Comparison of ENCODE assay signal across 14 mouse cellular contexts in the genomic region with DNA sequence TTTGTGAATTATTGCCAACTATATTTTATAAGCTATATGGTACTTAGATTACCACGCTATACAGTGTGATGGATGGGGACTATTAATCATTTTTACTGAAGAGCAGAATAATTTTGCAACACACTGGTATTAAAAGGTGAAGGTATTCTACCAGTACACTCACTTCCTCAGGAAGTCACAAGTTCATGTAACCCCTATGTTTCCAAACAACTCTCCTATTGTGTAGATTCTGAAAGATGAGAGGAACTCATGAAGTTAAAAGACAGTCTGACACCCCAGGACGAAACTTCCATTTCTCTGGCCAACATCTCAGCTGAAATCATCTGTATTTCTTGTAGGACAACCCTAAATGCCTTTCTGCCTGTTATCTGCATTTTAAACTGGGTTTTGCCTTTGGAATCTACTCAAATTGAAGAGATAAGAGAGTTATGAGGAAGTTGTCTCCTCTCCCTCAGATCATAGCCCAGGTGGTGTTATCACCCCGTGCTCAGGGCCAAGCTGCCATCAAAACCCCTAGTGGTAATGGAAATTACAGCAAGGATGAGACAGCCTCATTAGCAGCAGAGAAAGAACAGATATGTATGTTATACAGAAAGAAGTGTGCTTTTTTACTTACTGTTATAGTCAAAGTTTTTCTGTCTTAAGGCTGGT.
DNase-seq lines count a peak whose midpoint lies in the region; ATAC-seq lines count a peak whose summit lies in the region.
"Had no signal": no experiment of that assay in that cellular context is flagged by ENCODE, and none has a peak within 500 bp of the region (broad histone marks: within the 10 kb centered on the region; RNA-seq: fewer than 3 reads in every experiment).

No protein-coding gene starts in this region.

- H3K27me3 ChIP-seq in intestine, embryonic 15.5 days (replicated peaks): no peaks in the 10 kb centered on the region
- no peaks in the 10 kb centered on the region for H3K27me3 ChIP-seq in intestine, embryonic 16.5 days (replicated peaks; ENCODE audit: control insufficient read depth, insufficient read depth, low read length)
- no peaks in the 10 kb centered on the region for H3K27me3 ChIP-seq in heart, embryonic 10.5 days (ENCODE audit: insufficient read depth, poor library complexity, severe bottlenecking)
- H3K27me3 ChIP-seq: liver, embryonic 13.5 days; neural tube, embryonic 12.5 days had no signal

- peak; percentile 66; the same call in 1 of the 2 replicates for ATAC-seq in intestine, embryonic 15.5 days
- no peak for ATAC-seq in intestine, embryonic 16.5 days
- ATAC-seq in neutrophil, adult 5-6 weeks (ENCODE audit: extremely low read depth, insufficient number of reproducible peaks, low FRiP score, poor library complexity, severe bottlenecking): peak; percentile 64; the same call in 1 of the 2 replicates
- ATAC-seq: hindbrain, embryonic 16.5 days had no signal

- H3K4me2 ChIP-seq in intestine, embryonic 15.5 days (replicated peaks): no peak overlapping the region
- no peak overlapping the region for H3K4me2 ChIP-seq in intestine, embryonic 16.5 days (ENCODE audit: low read depth, low read length)
- H3K4me2 ChIP-seq: liver, embryonic 13.5 days; neural tube, embryonic 12.5 days had no signal

- intact Hi-C loops in left cerebral cortex, postnatal 4 days (cut with DNase I): no loop called here

- H3K4me3 ChIP-seq in intestine, embryonic 15.5 days (replicated peaks): no peak overlapping the region
- no peak overlapping the region for H3K4me3 ChIP-seq in intestine, embryonic 16.5 days (ENCODE audit: low read length)
- no peak overlapping the region for H3K4me3 ChIP-seq in heart, embryonic 10.5 days
- H3K4me3 ChIP-seq: liver, embryonic 13.5 days; neural tube, embryonic 12.5 days had no signal

- no peak overlapping the region for H3K27ac ChIP-seq in intestine, embryonic 15.5 days
- H3K27ac ChIP-seq in intestine, embryonic 16.5 days (ENCODE audit: low read length): no peak overlapping the region
- no peak overlapping the region for H3K27ac ChIP-seq in heart, embryonic 10.5 days
- H3K27ac ChIP-seq: liver, embryonic 13.5 days; neural tube, embryonic 12.5 days had no signal

- H3K36me3 ChIP-seq in intestine, embryonic 15.5 days: no peaks in the 10 kb centered on the region
- H3K36me3 ChIP-seq in intestine, embryonic 16.5 days (ENCODE audit: control insufficient read depth, insufficient read depth, low read length): no peaks in the 10 kb centered on the region
- no peaks in the 10 kb centered on the region for H3K36me3 ChIP-seq in heart, embryonic 10.5 days
- H3K36me3 ChIP-seq: liver, embryonic 13.5 days; neural tube, embryonic 12.5 days had no signal

- H3K9ac ChIP-seq in intestine, embryonic 15.5 days: no peak overlapping the region
- no peak overlapping the region for H3K9ac ChIP-seq in intestine, embryonic 16.5 days (ENCODE audit: low read depth, low read length)
- H3K9ac ChIP-seq: liver, embryonic 13.5 days; neural tube, embryonic 12.5 days had no signal

- H3K9me3 ChIP-seq in intestine, embryonic 15.5 days: no peaks in the 10 kb centered on the region
- H3K9me3 ChIP-seq in intestine, embryonic 16.5 days (ENCODE audit: control insufficient read depth, low read length): no peaks in the 10 kb centered on the region
- H3K9me3 ChIP-seq in heart, embryonic 10.5 days: no peaks in the 10 kb centered on the region
- H3K9me3 ChIP-seq: liver, embryonic 13.5 days; neural tube, embryonic 12.5 days had no signal

- no peaks in the 10 kb centered on the region for H3K4me1 ChIP-seq in intestine, embryonic 15.5 days (replicated peaks)
- no peaks in the 10 kb centered on the region for H3K4me1 ChIP-seq in intestine, embryonic 16.5 days (ENCODE audit: control insufficient read depth, insufficient read depth, low read length)
- H3K4me1 ChIP-seq in heart, embryonic 10.5 days: no peaks in the 10 kb centered on the region
- H3K4me1 ChIP-seq: liver, embryonic 13.5 days had no signal

- DNase-seq in CD4-positive helper T cell, adult 2 months (ENCODE audit: low read depth, low spot score): peak; percentile 27
- DNase-seq in ZHBTc4 (ENCODE audit: low read depth, low spot score): peak; percentile 2
- no peak for DNase-seq in kidney, postnatal 25 days
- no peak for DNase-seq in heart, embryonic 10.5 days (ENCODE audit: low spot score)
- no peak for DNase-seq in left cerebral cortex, postnatal 4 days
- DNase-seq: adrenal gland, postnatal 36 days; cerebellum, adult 9-10 months; liver, embryonic 13.5 days; right cerebral cortex, postnatal 25 days had no signal

- WGBS in intestine, embryonic 15.5 days: 56% methylated on average over 3 of the region's 3 CpGs
- WGBS in intestine, embryonic 16.5 days: 66% methylated on average over 3 of the region's 3 CpGs
- 71% methylated on average over 3 of the region's 3 CpGs for WGBS in heart, embryonic 10.5 days

Comparison
In these comparisons a context has a peak if more than half of its experiments do, and no peak if none do; other contexts are left out.
1. DNase-seq: peak in CD4-positive helper T cell, adult 2 months (single experiment) and ZHBTc4 (single experiment); none in kidney, postnatal 25 days (0 of 2), heart, embryonic 10.5 days (single experiment) and left cerebral cortex, postnatal 4 days (single experiment).